Mouse (Mus musculus) embryonic fibroblast, embryonic 13.5 days (primary cell): ENCODE measurements at regions not wholly inside any gene's neighbourhood (a gene's known extent, or its start where the extent isn't known, plus 50 kb on each side); places are given as distances from the start of the nearest gene placed in this dataset.

Source experiments
- H3K27ac ChIP-seq: 2 replicates; pipeline ENCODE4 v1.5.1; 2012; ENCODE audit warnings: low read length, control low read depth, inconsistent platforms; ENCODE audit not compliant: insufficient read depth
- H3K4me1 ChIP-seq: 2 replicates; pipeline ENCODE4 v1.6.1; 2011; ENCODE audit warnings: low read length; ENCODE audit not compliant: control insufficient read depth, insufficient read depth
- H3K4me3 ChIP-seq: 2 replicates; pipeline ENCODE4 v1.5.1; 2011; ENCODE audit warnings: mild to moderate bottlenecking, control low read depth, low read length; ENCODE audit not compliant: insufficient read depth
- CTCF ChIP-seq: IDR thresholded peaks from 2 replicates; pipeline ENCODE4 v1.5.1; 2011; ENCODE audit warnings: mild to moderate bottlenecking, control low read depth, low read length, moderate library complexity, borderline replicate concordance; ENCODE audit not compliant: insufficient read depth
- POLR2A ChIP-seq: IDR thresholded peaks from 2 replicates; pipeline ENCODE4 v1.6.1; 2011; ENCODE audit warnings: low read depth, mild to moderate bottlenecking, control low read depth, low read length, moderate library complexity

DNA sequence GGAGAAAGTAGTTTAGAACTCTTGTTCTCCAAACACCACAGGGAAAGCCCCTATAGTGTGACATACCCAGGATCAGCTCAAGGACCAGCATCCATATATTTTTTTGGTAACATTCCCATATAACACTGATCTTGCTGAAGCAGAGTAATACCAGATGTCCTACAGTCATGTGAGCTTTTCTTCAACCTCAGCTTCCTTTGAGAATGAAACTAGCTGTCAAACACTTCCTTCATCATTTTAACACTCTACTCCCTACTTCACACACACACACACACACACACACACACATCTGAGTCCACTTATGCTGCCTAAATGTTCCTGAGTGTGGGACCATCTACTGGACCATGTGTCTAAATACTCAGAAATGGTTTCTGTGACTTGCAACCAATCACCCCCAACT, 209.5 kb upstream of the Spaca1 start:
- H3K4me3 ChIP-seq, result no peak overlapping the region
- H3K4me1 ChIP-seq, result 0 out of 2 replicates have a peak, but pooled peaks cover 2% of the 10 kb centered on the region
- TF ChIP-seq POLR2A (no peak), CTCF (no peak)
- peak overlapping the region; percentile 26 for H3K27ac ChIP-seq

DNA sequence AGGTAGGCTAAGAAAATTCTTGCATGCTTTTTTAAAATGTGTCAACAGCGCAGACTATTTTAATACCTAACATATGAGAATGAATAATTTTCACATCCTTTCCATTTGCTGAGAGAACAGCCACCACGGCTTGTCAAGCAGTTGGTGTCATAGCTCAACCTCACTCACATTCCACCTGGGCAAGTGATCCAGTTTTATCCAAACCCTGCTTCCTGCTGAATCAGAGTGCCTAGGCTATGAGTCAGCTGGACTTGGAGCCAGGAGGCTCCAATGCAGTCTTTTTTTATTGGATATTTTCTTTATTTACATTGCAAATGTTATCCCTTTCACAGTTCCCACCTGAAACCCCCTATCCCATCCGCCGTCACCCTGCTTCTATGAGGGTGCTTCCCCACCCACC, 210.5 kb upstream of the Spaca1 start:
- no peak for TF ChIP-seq POLR2A
- no peak for TF ChIP-seq CTCF
- no peak overlapping the region for H3K27ac ChIP-seq
- no peak overlapping the region for H3K4me3 ChIP-seq
- H3K4me1 ChIP-seq, result 0 out of 2 replicates have a peak, but pooled peaks cover 2% of the 10 kb centered on the region

DNA sequence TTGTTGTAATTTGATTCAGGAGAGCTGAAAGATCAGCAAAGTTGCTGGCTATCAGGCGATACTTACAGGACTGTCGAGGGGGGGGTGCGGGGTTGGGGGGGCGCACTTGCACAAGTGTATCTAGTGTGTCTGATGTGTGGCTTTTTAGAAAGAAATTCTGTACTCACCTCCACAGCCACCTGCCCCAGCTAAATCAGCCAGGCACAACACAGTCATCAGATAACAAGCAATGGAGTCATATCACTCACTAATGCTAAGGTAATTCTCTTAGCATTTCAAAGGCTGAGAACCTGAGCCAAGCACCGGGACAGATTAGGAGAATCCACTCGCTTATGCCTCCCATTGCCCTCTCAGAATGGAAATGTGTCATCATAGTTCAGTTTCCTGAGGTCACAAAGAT, 211.8 kb upstream of the Spaca1 start:
- TF ChIP-seq CTCF, result no peak
- no peak for TF ChIP-seq POLR2A
- H3K4me3 ChIP-seq, result no peak overlapping the region
- 0 out of 2 replicates have a peak, but pooled peaks cover 2% of the 10 kb centered on the region for H3K4me1 ChIP-seq
- no peak overlapping the region for H3K27ac ChIP-seq

DNA sequence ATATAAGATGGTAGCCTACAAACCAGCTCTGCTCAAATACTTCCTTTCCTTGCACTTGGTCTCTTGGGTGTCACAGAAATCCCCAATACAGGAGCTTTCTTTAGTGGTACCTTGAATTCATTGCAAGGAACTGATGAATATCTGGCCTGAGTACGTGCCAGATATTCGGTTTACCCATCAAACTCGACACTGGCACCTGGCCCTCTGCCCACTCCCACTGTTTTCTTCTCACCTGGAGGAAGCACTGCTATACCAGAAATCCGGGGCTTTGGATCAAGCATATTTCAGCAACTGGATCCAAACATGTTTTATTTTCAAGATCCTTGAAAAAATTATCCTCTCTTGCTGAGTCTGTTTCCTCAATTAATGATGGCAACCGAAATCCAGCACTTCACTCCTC, 214.4 kb upstream of the Spaca1 start:
- Histone ChIP-seq H3K27ac (no peak overlapping the region), H3K4me1 (0 out of 2 replicates have a peak, but pooled peaks cover 2% of the 10 kb centered on the region), H3K4me3 (no peak overlapping the region)
- TF ChIP-seq POLR2A (no peak), CTCF (no peak)

DNA sequence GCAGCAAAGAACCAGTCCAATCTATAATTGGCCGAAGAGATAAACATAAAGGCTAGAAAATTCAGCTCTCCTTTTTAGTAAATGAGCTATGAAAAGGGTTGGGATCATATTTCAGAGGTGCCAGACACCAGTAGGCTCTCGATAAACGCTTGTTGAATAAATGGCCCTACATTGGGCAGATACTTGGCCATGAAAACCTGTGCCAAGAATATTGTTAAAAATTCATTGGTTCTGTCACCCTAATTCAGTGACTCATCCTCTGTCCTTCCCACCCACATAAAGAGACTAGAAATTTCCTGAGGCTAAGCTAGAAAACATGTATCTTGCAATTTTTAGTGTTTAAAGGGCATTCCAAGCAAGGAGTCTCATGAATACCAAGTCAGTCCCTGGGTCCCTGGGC, 224.3 kb upstream of the Spaca1 start:
- peaks cover 8% of the 10 kb centered on the region for H3K4me1 ChIP-seq
- TF ChIP-seq CTCF (no peak), POLR2A (no peak)
- H3K4me3 ChIP-seq, result no peak overlapping the region
- H3K27ac ChIP-seq, result peak overlapping the region; percentile 38

DNA sequence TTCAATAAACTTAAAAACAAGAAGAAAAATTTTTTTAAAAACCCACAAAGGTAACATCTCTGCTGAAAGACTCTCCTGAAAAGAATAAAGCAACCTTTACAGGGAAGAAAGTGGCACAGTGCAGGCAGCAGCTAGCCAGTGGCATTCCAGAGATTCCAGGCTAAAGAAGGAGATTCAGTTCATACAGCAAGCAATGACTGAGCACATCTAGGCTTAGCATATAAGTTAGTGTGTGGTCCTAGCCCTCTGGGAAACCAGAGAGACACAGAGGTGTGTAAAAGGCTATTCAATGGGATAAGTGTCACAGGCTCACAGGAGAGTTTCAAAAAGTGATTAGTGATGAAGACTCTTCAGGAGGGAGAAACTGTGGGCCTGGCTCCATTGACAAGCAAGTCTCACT, 225.4 kb upstream of the Spaca1 start:
- TF ChIP-seq POLR2A (no peak), CTCF (no peak)
- Histone ChIP-seq H3K4me1 (peaks cover 8% of the 10 kb centered on the region), H3K27ac (peak overlapping the region; percentile 57; the same call in 1 of the 2 replicates), H3K4me3 (no peak overlapping the region)

DNA sequence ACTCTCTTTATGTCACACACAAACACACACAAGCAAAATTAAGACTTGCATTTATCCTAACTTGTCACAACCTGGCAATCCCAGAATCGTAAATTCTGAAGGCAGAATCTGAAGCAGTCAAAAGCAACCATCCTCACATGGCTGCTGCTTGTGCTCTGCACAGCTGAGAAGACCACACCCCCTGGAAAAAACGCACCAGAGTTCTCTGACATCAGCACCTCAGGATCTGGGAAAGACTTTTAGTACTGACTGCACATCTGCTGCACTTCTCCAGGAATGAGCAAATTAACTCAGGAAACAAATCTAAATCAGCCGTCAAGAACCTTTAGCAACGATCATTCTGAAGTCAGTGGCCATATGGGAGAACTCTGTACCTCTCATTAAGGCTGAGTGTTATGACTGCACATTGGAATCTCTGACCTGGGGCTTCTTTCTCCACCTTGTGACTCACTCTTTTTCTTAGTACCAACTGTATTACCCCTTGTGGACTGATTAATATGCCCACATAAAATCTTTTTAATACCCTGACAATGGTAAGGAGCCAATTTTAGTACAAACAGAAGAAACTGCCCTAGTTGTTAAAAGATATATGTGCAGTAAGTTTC, 248.1 kb upstream of the Akirin2 start:
- H3K4me3 ChIP-seq, result no peak overlapping the region
- H3K4me1 ChIP-seq, result no peaks in the 10 kb centered on the region
- TF ChIP-seq POLR2A (no peak), CTCF (no peak)
- H3K27ac ChIP-seq, result no peak overlapping the region

DNA sequence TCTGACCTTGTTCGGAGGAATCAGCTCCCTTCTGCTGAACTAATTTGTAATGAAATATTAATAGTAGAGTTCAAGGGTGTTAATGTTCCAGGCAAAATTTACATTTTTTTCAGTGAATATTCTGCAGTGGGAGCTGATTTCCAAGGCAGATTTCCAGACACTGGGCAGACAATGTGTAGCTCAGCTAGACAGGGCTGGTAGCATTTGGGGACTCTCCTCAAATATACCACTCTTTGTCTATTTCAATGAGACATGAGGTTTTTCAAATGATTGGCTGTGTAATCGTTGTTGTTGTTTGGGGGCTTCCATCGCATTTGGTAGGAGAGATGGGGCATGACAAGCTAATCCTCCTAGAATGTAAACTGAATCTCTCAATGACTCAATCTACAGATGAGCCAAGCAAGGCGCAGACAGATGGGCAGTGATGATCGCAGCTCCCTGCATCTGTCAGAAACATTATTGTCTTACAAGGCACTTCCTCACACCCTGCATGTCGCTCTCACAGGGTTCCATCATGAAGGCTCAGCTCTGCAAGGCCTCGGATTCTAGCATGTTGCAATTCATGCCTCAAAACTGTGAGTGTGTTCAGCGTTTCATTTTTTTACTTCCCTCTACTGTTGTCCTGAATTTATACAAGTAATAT, 241.7 kb upstream of the Akirin2 start:
- no peak for TF ChIP-seq CTCF
- TF ChIP-seq POLR2A, result no peak

DNA sequence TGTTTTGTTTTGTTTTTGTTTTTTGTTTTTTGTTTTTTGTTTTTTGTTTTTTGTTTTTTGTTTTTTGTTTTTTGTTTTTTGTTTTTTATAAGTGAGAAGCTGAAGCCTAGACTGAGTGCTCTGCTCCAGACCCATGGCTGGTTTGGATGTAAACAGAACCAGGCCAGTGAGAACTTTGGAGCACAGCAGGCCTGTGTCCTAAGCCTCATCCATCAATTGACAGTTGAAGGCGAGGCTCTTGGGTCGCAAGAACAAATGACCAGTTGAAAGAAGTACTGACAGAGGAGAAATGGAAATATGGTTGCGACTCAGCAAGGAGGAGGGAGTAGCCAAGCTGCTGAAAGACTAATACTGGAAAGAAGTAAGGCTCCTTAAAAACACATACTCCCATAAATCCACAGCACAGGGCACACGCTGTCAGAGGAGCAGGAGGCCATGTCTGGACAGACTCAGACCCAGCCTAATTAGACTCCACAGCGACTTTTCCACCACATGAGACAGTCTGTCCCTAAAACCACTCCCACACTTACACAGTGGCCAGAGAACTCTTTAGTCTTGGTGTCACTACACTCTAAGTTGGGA, 240.6 kb upstream of the Akirin2 start:
- no peak overlapping the region for H3K27ac ChIP-seq
- H3K4me1 ChIP-seq, result no peaks in the 10 kb centered on the region
- H3K4me3 ChIP-seq, result no peak overlapping the region
- TF ChIP-seq POLR2A, result no peak
- TF ChIP-seq CTCF, result no peak

More for the DNA sequence above, 241.7 kb upstream of the Akirin2 start:
- H3K4me3 ChIP-seq, result no peak overlapping the region
- H3K27ac ChIP-seq, result no peak overlapping the region
- no peaks in the 10 kb centered on the region for H3K4me1 ChIP-seq

DNA sequence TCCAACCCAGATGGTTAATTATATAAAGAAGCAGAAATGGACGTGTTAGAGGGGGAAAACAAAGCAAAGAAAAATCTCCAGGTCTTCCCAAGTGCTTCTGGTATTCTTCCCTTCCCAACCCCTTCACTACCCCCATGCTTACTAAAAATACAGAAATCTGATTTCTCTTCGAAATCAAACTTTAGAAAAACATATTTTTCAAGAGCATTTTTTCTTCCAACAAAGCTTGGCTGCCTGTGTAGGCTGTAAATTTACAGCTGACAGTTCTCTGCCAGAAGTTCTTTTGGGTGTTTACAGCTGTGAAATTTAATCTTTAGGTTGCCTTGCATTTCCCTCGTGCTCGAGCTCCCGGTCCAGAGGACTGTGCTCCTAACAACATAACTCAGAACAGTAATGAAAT, 234.9 kb upstream of the Akirin2 start:
- Histone ChIP-seq H3K4me3 (no peak overlapping the region), H3K27ac (peak overlapping the region; percentile 49; the same call in 1 of the 2 replicates), H3K4me1 (no peaks in the 10 kb centered on the region; the same call in 1 of the 2 replicates)
- no peak for TF ChIP-seq CTCF
- TF ChIP-seq POLR2A, result no peak
